Mouse (Mus musculus) stomach, adult 2 months (tissue): ENCODE measurements around the gene Ikzf5. TPM values are rescaled to one million over a fixed set of nuclear protein-coding genes. Genes with fewer than 3 reads are reported as not detected.

ENCODE experiments used
- polyA plus RNA-seq: library from polyadenylated mRNA; depleted of rRNA; stranded (reverse); fragments of >200 nt; gene quantifications from 2 replicates; pipeline ENCODE4 v1.2.3, GENCODE M21; 2012; rRNA removed

Gene Ikzf5
- polyA plus RNA-seq, result 2.5 and 3.9 TPM in 2 replicates

DNA sequence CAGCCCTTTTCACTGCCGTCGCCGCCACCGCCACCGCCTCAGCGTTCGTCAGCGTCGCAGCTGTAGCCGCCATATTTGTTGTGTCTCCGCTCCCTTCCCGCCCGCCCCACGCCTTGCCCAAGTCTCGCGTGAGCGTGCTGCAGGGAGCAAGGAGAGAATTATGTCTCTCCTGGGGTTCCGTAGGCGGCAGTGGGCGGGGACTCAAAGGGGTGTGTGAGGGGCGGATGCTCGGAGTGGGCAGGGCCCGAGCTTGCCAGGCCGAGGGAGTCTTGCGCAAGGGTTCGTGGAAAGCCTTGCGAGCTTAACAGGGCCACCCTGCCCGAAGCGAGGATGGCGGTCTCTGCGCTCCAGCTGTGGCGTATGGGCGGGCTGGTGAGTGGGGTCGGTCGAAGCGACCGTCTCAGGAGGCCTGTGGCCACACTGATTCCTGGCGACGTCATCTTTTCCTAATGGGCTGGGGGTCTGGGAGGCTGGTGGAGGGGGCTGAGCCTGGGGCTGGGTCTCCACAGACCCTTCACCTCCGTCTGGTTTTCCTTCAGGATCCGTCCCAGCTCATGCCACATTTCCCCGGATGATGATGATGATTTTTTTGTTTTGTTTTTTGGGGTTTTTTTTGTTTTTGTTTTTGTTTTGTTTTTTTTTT, at the start of gene Ikzf5, which contains the start of gene Acadsb:
Ikzf5 (minus strand) TSS at position 106 of the 643 bp plus-strand sequence.
Acadsb (plus strand) TSS at position 186 of the 643 bp plus-strand sequence.

DNA sequence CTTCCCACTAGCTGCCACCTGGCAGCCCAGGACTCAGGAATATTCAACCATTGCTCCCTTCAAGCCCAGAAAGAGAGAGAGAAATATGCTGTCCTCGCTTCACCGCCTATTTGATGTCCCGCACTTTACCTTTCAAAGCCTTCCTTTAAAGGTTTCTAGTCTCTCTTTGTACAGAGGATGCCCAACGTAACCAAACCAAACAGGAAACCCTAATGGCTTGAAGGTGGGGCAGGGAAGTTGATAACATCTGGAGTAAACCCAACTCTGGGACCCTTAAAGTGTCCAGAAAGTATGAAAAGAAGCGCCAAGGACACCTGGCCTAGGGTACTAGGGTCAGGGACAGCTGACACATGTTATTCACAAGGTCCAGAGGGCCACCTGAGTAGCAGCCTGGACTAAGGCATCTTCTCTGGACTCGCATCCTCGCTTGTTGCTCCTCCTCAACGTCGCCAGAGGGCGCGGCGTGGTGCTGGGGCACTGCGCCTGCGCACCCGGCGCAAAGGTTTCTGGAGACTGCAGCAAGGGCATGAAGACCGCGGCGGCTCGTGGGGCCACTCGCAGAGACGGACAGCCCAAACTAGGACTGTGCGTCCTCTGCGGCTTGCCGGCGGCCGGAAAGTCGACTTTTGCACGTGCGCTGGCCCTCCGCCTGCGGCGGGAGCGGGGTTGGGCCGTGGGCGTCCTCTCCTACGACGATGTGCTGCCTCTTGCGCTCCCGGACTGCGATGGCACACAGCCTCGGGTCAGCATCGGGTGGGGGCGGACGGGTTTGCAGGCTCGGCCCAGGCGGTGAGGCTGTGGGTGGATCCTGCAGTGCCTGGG, 39.5 kb downstream of the Ikzf5 start, which contains the start of gene Pstk:
Pstk (plus strand) TSS at position 494 of the 822 bp plus-strand sequence.

DNA sequence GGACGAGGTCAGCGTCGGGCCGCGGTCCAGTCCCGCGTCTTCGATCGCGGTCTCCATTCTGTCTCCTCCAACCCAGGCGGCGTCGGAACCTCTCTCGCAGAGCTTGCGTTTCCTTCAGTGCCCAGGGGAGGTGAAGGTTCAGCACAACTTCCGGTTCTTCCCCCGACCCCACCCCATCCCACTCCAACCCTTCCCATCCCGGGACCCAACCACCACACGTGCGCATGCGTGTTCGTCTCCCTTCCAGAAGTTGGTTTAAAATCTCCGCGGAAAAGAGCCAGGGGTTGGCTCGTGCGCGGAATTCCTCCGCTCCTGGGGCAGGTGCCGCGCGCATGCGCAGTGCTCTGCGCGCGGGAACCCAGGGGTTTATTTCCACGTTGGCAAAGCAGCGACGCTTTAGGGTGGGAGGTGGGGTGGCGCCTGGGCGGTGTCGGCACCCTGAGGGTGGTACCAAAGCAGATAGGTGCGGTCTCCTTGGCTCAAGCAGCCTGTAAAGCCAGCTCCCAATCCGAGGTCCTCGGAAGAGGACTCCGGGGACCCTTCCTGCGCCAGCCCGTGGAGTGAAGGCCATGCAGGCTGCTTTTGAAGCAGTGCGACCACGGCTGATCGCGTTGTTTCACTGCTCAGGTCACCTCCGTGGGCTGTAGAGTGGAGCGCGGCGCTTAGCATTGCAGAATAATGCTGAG, 47.6 kb downstream of the Ikzf5 start, which contains the start of gene 2310057M21Rik:
2310057M21Rik (minus strand) TSS at position 145 of the 686 bp plus-strand sequence.

Other genes starting within 250 kb of the Ikzf5 start
- gene 5430419D17Rik, start 236.1 kb downstream of the Ikzf5 start, polyA plus RNA-seq, result 0.08 and 0.33 TPM in 2 replicates
- gene Cuzd1, start 88.2 kb downstream of the Ikzf5 start, polyA plus RNA-seq, result 0.96 TPM in 1 of 2 replicates, not detected in the other
- gene Fam24b, start 81.0 kb downstream of the Ikzf5 start, polyA plus RNA-seq, result not detected in 2 replicates
- not detected in 2 replicates for gene Fam24a, start 76.7 kb downstream of the Ikzf5 start, polyA plus RNA-seq
- 0.56 and 3.9 TPM in 2 replicates for gene 2310057M21Rik, start 47.8 kb downstream of the Ikzf5 start, polyA plus RNA-seq
- gene Pstk, start 39.4 kb downstream of the Ikzf5 start, polyA plus RNA-seq, result 27.7 and 48.3 TPM in 2 replicates
- 3.9 and 5.2 TPM in 2 replicates for gene Acadsb, start 80 bp upstream of the Ikzf5 start, polyA plus RNA-seq
- 1.7 and 2.4 TPM in 2 replicates for gene Hmx3, start 132.3 kb upstream of the Ikzf5 start, polyA plus RNA-seq
- gene Hmx2, start 138.3 kb upstream of the Ikzf5 start, polyA plus RNA-seq, result 0.60 and 0.64 TPM in 2 replicates
- 12.3 and 13.5 TPM in 2 replicates for gene Bub3, start 149.7 kb upstream of the Ikzf5 start, polyA plus RNA-seq